Mouse (Mus musculus): ENCODE results near the gene Mcm3ap. TPM values are rescaled to one million over a fixed set of nuclear protein-coding genes. Genes with fewer than 3 reads are reported as not detected.

The Mcm3ap gene
- polyA plus RNA-seq, 1 experiment from 2014 or later = 61.5 TPM

DNA sequence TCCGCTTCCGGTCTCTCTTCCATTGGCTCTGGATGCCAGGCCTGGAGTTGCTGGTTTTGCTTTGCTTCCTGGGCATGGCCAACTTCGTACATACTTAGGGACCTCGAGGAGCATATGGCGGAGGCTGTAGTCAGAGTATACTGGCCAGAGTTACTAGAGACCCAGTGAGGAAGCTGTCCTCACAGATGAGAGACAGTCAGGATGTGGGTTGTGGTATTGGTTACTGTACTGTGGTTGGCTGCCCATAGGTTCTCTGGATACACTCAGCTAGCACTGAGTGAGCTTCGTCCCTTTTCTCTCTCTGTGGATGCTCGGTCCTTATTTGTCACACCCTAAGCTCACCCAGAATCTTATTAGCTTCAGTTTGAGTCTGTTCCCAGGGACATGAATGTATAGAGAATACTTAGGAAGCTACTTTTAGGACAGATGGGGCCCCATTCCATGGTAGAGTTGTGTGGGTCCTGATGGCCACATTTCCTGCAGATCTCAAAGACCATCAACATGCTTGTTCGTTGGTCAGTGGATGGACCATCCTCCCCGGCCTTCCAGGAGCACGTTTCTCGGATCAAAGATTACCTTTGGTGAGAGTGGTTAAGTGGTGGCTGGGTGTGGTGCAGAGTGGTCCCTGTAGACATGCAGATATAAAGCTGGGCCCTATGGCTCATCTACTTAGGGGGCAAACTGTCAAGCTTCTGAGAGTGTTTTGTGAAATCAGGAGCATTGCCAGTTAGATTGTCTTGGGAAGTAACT, 72.8 kb downstream of the Mcm3ap start:
- DNase-seq (ENCODE audit: low read depth, low spot score) (no peak), ATAC-seq (no peak)
- in situ Hi-C loops (cut with MboI; ENCODE audit: low pct_unique_long_range_greater_than_20kb) = no loop called here
- TF ChIP-seq CTCF (IDR thresholded peaks at IDR 0.05) = no peak
- no peaks in the 10 kb centered on the region for H3K27me3 ChIP-seq
- ChIA-PET CTCF (no interaction called here), POLR2A (no interaction called here)

DNA sequence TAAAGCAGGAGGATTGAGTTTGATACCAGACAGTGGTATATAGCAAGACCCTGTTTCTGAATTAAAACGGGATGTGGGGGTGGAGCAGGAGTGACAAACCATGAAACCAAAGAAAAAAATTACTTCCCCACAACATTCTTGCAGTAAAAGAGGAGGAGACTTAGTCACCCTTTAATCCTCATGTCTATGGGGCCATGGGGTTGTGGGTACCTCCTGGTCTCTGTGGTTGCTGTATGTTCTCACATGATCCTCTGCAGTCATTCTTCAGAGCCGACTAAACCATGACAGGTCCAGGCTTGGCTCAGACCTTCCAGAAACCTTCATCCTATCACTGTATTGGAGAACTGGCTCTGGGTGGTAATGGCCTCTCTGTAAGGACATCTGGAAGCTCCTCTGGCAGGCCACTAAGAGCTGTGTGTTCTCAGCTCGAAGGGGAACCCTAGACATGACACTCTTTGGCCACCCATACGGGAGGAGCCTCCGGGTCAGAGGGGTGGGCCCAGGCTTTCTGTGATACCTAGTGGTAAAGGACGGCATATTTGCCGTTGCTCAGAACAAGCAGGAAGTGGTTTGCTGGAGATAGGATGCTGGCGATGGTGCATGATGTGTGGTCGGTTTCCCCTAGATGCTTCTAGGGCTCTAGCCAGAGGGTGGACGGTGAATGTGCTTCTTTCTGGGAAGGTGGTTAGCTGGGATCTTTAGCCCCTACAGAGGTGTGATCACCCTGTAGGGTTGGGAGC, 74.1 kb downstream of the Mcm3ap start:
- in situ Hi-C loops (cut with MboI; ENCODE audit: low pct_unique_long_range_greater_than_20kb) = no loop called here
- DNase-seq (ENCODE audit: low read depth, low spot score) = peak; percentile 41

DNA sequence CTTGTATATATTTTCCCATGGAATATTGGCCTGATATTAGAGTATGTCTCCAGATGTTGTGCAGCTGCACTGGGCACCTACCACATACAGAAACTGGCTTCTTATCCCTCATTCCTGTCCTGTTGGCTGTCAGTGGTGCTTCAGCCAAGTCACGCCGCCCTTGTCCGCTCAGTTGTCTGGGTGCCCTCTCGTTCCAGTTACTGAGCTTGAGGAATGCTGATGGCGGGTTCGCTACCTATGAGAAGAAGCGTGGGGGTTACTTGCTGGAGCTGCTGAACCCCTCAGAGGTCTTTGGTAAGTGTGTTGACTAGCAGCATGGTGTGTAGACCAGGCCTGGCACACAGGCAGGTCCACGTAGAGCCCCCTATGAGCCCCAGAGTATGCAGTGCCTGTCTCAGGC, 77.8 kb downstream of the Mcm3ap start:
- ChIA-PET CTCF (no interaction called here), POLR2A (interaction anchor here (0.9 kb wide), 1 partner anchor 45 kb away, joined by 3 read pairs; no protein-coding TSS in a partner anchor)
- ATAC-seq = no peak
- DNase-seq (ENCODE audit: low read depth, low spot score) = no peak
- no peak for TF ChIP-seq CTCF (IDR thresholded peaks at IDR 0.05)
- in situ Hi-C loops (cut with MboI; ENCODE audit: low pct_unique_long_range_greater_than_20kb) = no loop called here
- H3K27me3 ChIP-seq = no peaks in the 10 kb centered on the region

More for the DNA sequence above, 74.1 kb downstream of the Mcm3ap start:
- ChIA-PET CTCF (no interaction called here), POLR2A (interaction anchor here (0.6 kb wide), 1 partner anchor 52 kb away, joined by 3 read pairs; no protein-coding TSS in a partner anchor)
- TF ChIP-seq CTCF (IDR thresholded peaks at IDR 0.05) = no peak
- no peak for ATAC-seq
- H3K27me3 ChIP-seq = no peaks in the 10 kb centered on the region

DNA sequence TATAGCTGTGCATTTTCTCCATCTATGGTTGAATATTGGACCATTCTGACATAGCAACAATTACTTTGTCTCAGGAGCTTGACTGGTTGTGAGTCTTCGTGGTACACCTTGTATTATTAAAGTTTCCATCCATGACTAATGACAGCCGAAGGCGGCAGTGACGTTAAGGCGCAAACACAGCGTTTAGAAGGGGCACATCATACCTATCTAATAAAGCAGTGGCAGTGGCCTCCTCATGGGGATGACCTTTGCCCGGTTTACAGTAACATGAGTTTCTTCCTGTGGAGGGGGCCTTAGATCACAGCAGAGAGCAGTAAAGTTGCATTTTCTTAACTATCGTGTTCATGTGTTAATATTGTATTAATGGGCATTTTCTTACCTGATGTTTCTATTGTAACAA, 79.5 kb downstream of the Mcm3ap start:
- no peaks in the 10 kb centered on the region for H3K27me3 ChIP-seq
- ATAC-seq = no peak
- DNase-seq (ENCODE audit: low read depth, low spot score) = no peak
- in situ Hi-C loops (cut with MboI; ENCODE audit: low pct_unique_long_range_greater_than_20kb) = no loop called here
- CTCF ChIA-PET = no interaction called here
- no peak for TF ChIP-seq CTCF (IDR thresholded peaks at IDR 0.05)
- POLR2A ChIA-PET = no interaction called here

DNA sequence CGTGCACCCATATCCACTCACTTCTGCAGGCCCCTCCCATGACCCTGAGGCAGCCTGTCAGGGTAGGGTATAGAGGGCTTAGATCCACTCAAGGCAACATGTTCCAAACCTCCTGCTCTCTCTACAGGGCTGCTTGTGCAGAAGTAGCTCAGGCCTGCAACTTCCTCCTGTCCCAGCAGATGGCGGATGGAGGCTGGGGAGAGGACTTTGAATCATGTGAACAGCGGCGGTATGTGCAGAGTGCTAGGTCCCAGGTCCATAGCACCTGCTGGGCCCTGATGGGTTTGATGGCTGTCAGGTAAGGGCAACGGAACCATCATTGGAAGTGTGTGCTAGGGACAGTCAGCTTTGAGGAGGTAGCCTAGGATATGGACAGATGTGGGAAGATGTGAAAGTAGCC, 81.7 kb downstream of the Mcm3ap start:
- DNase-seq (ENCODE audit: low read depth, low spot score) (no peak), ATAC-seq (no peak)
- POLR2A ChIA-PET = interaction anchor here (0.6 kb wide), 1 partner anchor 41 kb away, joined by 3 read pairs; no protein-coding TSS in a partner anchor
- CTCF ChIA-PET = no interaction called here
- in situ Hi-C loops (cut with MboI; ENCODE audit: low pct_unique_long_range_greater_than_20kb) = no loop called here
- no peaks in the 10 kb centered on the region for H3K27me3 ChIP-seq
- TF ChIP-seq CTCF (IDR thresholded peaks at IDR 0.05) = no peak

DNA sequence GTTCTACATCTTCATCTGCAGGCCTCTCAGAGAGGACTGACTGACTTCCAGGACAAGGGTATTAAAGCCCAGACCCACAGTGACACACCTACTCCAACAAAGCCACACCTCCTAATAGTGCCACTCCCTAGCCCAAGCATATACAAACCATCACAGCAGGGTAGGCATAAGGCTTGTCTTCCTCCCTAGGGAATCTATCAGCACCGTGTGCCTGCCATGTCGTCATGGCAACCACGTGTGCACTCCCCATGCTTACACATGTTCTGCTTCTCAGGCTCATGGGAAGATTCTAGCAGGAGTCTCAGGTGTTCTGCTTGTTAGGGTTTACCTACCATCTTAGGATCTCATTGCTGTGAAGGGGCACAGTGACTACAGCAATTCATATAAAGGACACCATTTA, 82.8 kb downstream of the Mcm3ap start:
- no peaks in the 10 kb centered on the region for H3K27me3 ChIP-seq
- ChIA-PET POLR2A (no interaction called here), CTCF (no interaction called here)
- DNase-seq (ENCODE audit: low read depth, low spot score) (no peak), ATAC-seq (no peak)
- in situ Hi-C loops (cut with MboI; ENCODE audit: low pct_unique_long_range_greater_than_20kb) = no loop called here
- no peak for TF ChIP-seq CTCF (IDR thresholded peaks at IDR 0.05)

DNA sequence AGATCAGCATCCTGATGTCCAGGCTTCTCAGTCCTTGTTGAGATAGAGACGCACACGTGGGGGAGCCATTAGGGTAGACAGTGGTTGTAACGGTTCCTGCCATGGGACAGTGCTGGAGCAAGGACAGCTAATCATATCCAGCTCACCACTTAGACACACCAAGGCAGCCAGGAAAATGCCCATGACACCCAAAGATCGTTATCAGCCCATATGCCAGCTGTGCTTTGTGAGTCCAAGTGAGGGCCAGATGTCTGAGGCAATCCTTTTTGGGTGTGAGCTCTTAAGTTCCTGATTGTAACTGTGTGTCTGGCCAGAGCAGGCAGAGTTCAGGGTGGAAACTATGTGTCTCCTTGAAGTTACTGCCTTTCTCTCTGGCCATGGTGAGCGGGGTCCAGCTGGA, 85.3 kb downstream of the Mcm3ap start:
- ATAC-seq (no peak), DNase-seq (ENCODE audit: low read depth, low spot score) (no peak)
- no peaks in the 10 kb centered on the region for H3K27me3 ChIP-seq
- POLR2A ChIA-PET = no interaction called here
- no peak for TF ChIP-seq CTCF (IDR thresholded peaks at IDR 0.05)
- CTCF ChIA-PET = interaction anchor here (1.5 kb wide), 1 partner anchor 16 kb away, joined by 3 read pairs; no protein-coding TSS in a partner anchor
- in situ Hi-C loops (cut with MboI; ENCODE audit: low pct_unique_long_range_greater_than_20kb) = no loop called here

DNA sequence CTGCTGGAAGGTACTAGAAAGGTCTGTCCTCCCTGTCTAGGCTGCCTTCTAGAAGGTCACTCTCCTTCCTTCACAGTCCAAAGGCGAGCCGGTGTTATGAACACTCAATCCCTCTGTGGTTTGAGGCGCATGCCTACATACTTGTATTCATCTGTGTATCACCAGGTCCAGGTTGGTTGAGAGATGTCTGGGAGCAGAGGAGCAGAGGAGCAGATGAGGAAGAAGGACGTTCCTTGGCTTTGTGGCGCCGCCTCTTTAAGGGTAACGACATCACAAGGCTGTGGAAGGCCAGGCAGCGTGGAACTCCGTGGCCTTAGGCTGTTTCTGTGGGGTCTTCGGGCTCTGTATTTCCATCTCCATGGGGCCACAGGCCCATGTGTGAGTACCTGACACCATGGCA, 93.2 kb downstream of the Mcm3ap start, which contains the start of gene Spatc1l:
TSS of gene Spatc1l (plus strand) at position 301 of the 400 bp plus-strand sequence.
- no peaks in the 10 kb centered on the region for H3K27me3 ChIP-seq
- no peak for DNase-seq (ENCODE audit: low read depth, low spot score)
- in situ Hi-C loops (cut with MboI; ENCODE audit: low pct_unique_long_range_greater_than_20kb) = no loop called here
- TF ChIP-seq CTCF (IDR thresholded peaks at IDR 0.05) = no peak
- no peak for ATAC-seq
- POLR2A ChIA-PET = no interaction called here
- CTCF ChIA-PET = no interaction called here

Other genes starting within 250 kb of the Mcm3ap start
- gene Prmt2, start 231.1 kb upstream of the Mcm3ap start, polyA plus RNA-seq (2021) = 45.8 TPM
- 0.26 TPM for gene S100b, start 215.1 kb upstream of the Mcm3ap start, polyA plus RNA-seq (2021)
- 47.9 TPM for gene Dip2a, start 123.6 kb upstream of the Mcm3ap start, polyA plus RNA-seq (2021)
- gene AC141477.1, start 28.5 kb upstream of the Mcm3ap start, polyA plus RNA-seq (2021) = not detected
- 20.1 TPM for gene Pcnt, start 26.1 kb upstream of the Mcm3ap start, polyA plus RNA-seq (2021)
- gene 2610028H24Rik, start 19.8 kb upstream of the Mcm3ap start, polyA plus RNA-seq (2021) = not detected
- gene Ybey, start 187 bp downstream of the Mcm3ap start, polyA plus RNA-seq (2021) = 2.6 TPM
- 17.4 TPM for gene Lss, start 62.7 kb downstream of the Mcm3ap start, polyA plus RNA-seq (2021)
- gene Spatc1l, start 93.3 kb downstream of the Mcm3ap start, polyA plus RNA-seq (2021) = not detected
- 0.17 TPM for gene Ftcd, start 106.7 kb downstream of the Mcm3ap start, polyA plus RNA-seq (2021)
- 6.2 TPM for gene Col6a2, start 154.7 kb downstream of the Mcm3ap start, polyA plus RNA-seq (2021)

Data from Patski (cell line).